Mouse (Mus musculus) cerebellum, adult (tissue): ENCODE results near the gene Aldh3b3.

ENCODE experiments used
- ATAC-seq: cut with Nextera tagmentation; 2 replicates; pipeline ENCODE4 v1.9.2; 2017; ENCODE audit warnings: mild to moderate bottlenecking, moderate library complexity, mixed read lengths; ENCODE audit not compliant: insufficient number of reproducible peaks, low FRiP score, low TSS enrichment

The Aldh3b3 gene

GRCm38 (mm10) chr19:3958470-3958869 is at the start of gene Aldh3b3:
Aldh3b3 (plus strand) TSS chr19:3958645.
- ATAC-seq, result no peak

- ATAC-seq, result no peak
Measured at GRCm38 (mm10) chr19:3910206-3910605, 48.2 kb upstream of the Aldh3b3 start.

GRCm38 (mm10) chr19:3912337-3913204 is 45.9 kb upstream of the Aldh3b3 start, which contains the start of gene Ndufs8:
Ndufs8 (minus strand) TSS chr19:3912774.
- ATAC-seq, result peak; percentile 97

GRCm38 (mm10) chr19:3913692-3914091 is 44.8 kb upstream of the Aldh3b3 start:
- no peak for ATAC-seq

- ATAC-seq, result no peak
Measured at GRCm38 (mm10) chr19:3914535-3914934, 43.9 kb upstream of the Aldh3b3 start.

GRCm38 (mm10) chr19:3916727-3917126 is 41.7 kb upstream of the Aldh3b3 start:
- no peak for ATAC-seq

GRCm38 (mm10) chr19:3919928-3920327 is 38.5 kb upstream of the Aldh3b3 start:
- ATAC-seq, result no peak

- ATAC-seq, result no peak
Measured at GRCm38 (mm10) chr19:3922661-3923371, 35.6 kb upstream of the Aldh3b3 start.

- no peak for ATAC-seq
Measured at GRCm38 (mm10) chr19:3923586-3923985, 34.9 kb upstream of the Aldh3b3 start.

- no peak for ATAC-seq
Measured at GRCm38 (mm10) chr19:3924190-3924589, 34.3 kb upstream of the Aldh3b3 start.

- no peak for ATAC-seq
Measured at GRCm38 (mm10) chr19:3924868-3925267, 33.6 kb upstream of the Aldh3b3 start.

- ATAC-seq, result no peak
Measured at GRCm38 (mm10) chr19:3925859-3926258, 32.6 kb upstream of the Aldh3b3 start.

GRCm38 (mm10) chr19:3926279-3926678 is 32.2 kb upstream of the Aldh3b3 start:
- ATAC-seq, result no peak

GRCm38 (mm10) chr19:3926685-3927084 is 31.8 kb upstream of the Aldh3b3 start:
- no peak for ATAC-seq

GRCm38 (mm10) chr19:3927989-3928388 is 30.5 kb upstream of the Aldh3b3 start:
- no peak for ATAC-seq

GRCm38 (mm10) chr19:3928779-3929178 is 29.7 kb upstream of the Aldh3b3 start:
- ATAC-seq, result no peak

- peak; percentile 65; the same call in 1 of the 2 replicates for ATAC-seq
Measured at GRCm38 (mm10) chr19:3929211-3929941, 29.1 kb upstream of the Aldh3b3 start, which contains the start of gene Aldh3b1. Aldh3b1 (minus strand) TSS chr19:3929808.

- ATAC-seq, result no peak
Measured at GRCm38 (mm10) chr19:3930262-3931057, 28.0 kb upstream of the Aldh3b3 start.

GRCm38 (mm10) chr19:3931716-3932115 is 26.7 kb upstream of the Aldh3b3 start:
- ATAC-seq, result no peak
